ENCODE assay signal across 32 mouse cellular contexts in the genomic region with DNA sequence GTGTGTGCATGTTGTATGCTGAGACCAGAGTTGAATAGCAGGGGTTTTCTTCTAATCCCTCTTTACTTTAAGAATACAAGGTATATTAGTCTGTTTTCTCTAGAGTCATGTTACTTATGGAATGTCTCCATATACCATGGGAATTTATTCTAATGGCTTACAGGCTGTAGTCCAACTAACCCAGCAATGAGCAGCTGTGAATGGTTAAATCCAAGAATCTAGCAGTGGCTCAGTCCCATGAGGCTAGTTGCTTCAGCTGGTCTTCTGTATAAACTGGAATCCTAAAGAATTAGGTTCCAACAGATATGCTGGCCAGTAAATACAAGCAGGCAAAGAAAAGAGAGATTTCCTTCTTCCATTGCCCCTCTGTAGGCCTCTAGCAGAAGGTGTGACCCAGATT.
DNase-seq lines count a peak whose midpoint lies in the region; ATAC-seq and TF ChIP-seq lines count a peak whose summit lies in the region.
"Had no signal": no experiment of that assay in that cellular context is flagged by ENCODE, and none has a peak within 500 bp of the region (broad histone marks: within the 10 kb centered on the region; RNA-seq: fewer than 3 reads in every experiment).

No protein-coding gene starts in this region.

- H3K4me3 ChIP-seq in lung, embryonic 14.5 days (ENCODE audit: low read depth, low read length) = no peak overlapping the region
- no peak overlapping the region for H3K4me3 ChIP-seq in embryonic facial prominence, embryonic 14.5 days (ENCODE audit: low read depth, low read length)
- H3K4me3 ChIP-seq in limb, embryonic 14.5 days (replicated peaks; ENCODE audit: low read length) = no peak overlapping the region
- no peak overlapping the region for H3K4me3 ChIP-seq in kidney, embryonic 15.5 days (replicated peaks)
- H3K4me3 ChIP-seq: embryonic facial prominence, embryonic 12.5 days; forebrain, embryonic 13.5 days; gastrocnemius, adult 2 months; heart, embryonic 12.5 days; hindbrain, embryonic 13.5 days; left cerebral cortex, adult 2 months; liver, embryonic 15.5 days; neural tube, embryonic 15.5 days had no signal

- H3K4me2 ChIP-seq in lung, embryonic 14.5 days = no peak overlapping the region
- H3K4me2 ChIP-seq in embryonic facial prominence, embryonic 14.5 days (ENCODE audit: low read depth, low read length) = no peak overlapping the region
- H3K4me2 ChIP-seq in limb, embryonic 14.5 days (replicated peaks; ENCODE audit: low read depth, low read length, severe bottlenecking) = no peak overlapping the region
- no peak overlapping the region for H3K4me2 ChIP-seq in kidney, embryonic 15.5 days
- H3K4me2 ChIP-seq: embryonic facial prominence, embryonic 12.5 days; forebrain, embryonic 13.5 days; heart, embryonic 12.5 days; hindbrain, embryonic 13.5 days; liver, embryonic 15.5 days; neural tube, embryonic 15.5 days had no signal

- H3K27ac ChIP-seq in lung, embryonic 14.5 days (ENCODE audit: low read depth) = no peak overlapping the region
- peak overlapping the region; percentile 3; the same call in 1 of the 2 replicates for H3K27ac ChIP-seq in embryonic facial prominence, embryonic 14.5 days (replicated peaks; ENCODE audit: low read depth, low read length)
- H3K27ac ChIP-seq in limb, embryonic 14.5 days (replicated peaks; ENCODE audit: low read depth, low read length) = peak overlapping the region; percentile 52
- H3K27ac ChIP-seq in kidney, embryonic 15.5 days = no peak overlapping the region
- H3K27ac ChIP-seq: forebrain, embryonic 13.5 days; gastrocnemius, adult 2 months; hindbrain, embryonic 13.5 days; left cerebral cortex, adult 2 months; liver, embryonic 15.5 days; macrophage; neural tube, embryonic 15.5 days had no signal

- ATAC-seq in lung, embryonic 14.5 days (ENCODE audit: insufficient read depth) = no peak
- no peak for ATAC-seq in embryonic facial prominence, embryonic 14.5 days (ENCODE audit: low read depth)
- ATAC-seq in limb, embryonic 14.5 days (ENCODE audit: low FRiP score, low read depth) = peak; percentile 76
- no peak for ATAC-seq in kidney, embryonic 15.5 days (replicated peaks; ENCODE audit: low FRiP score)
- ATAC-seq: activated CD4-positive, CD25-positive, alpha-beta regulatory T cell, adult 4 months; forebrain, embryonic 13.5 days; lung, postnatal 0 days had no signal

- no peaks in the 10 kb centered on the region for H3K4me1 ChIP-seq in lung, embryonic 14.5 days (ENCODE audit: insufficient read depth)
- H3K4me1 ChIP-seq in embryonic facial prominence, embryonic 14.5 days (ENCODE audit: control insufficient read depth, insufficient read depth, low read length) = peaks cover 15% of the 10 kb centered on the region
- H3K4me1 ChIP-seq in limb, embryonic 14.5 days (ENCODE audit: control insufficient read depth, insufficient read depth, low read length) = peaks cover 16% of the 10 kb centered on the region
- H3K4me1 ChIP-seq in kidney, embryonic 15.5 days = peaks cover 4% of the 10 kb centered on the region
- H3K4me1 ChIP-seq: forebrain, embryonic 13.5 days; heart, embryonic 12.5 days; hindbrain, embryonic 13.5 days; liver, embryonic 15.5 days had no signal

- H3K36me3 ChIP-seq in lung, embryonic 14.5 days (ENCODE audit: insufficient read depth) = no peaks in the 10 kb centered on the region
- no peaks in the 10 kb centered on the region for H3K36me3 ChIP-seq in embryonic facial prominence, embryonic 14.5 days (ENCODE audit: control insufficient read depth, insufficient read depth, low read length)
- H3K36me3 ChIP-seq in limb, embryonic 14.5 days (ENCODE audit: control insufficient read depth, insufficient read depth, low read length) = no peaks in the 10 kb centered on the region
- no peaks in the 10 kb centered on the region for H3K36me3 ChIP-seq in kidney, embryonic 15.5 days
- H3K36me3 ChIP-seq: embryonic facial prominence, embryonic 12.5 days; heart, embryonic 12.5 days; hindbrain, embryonic 13.5 days; liver, embryonic 15.5 days; neural tube, embryonic 15.5 days had no signal

- H3K27me3 ChIP-seq in lung, embryonic 14.5 days (ENCODE audit: insufficient read depth, low read length) = no peaks in the 10 kb centered on the region
- no peaks in the 10 kb centered on the region for H3K27me3 ChIP-seq in embryonic facial prominence, embryonic 14.5 days (replicated peaks; ENCODE audit: control insufficient read depth, insufficient read depth, low read length)
- H3K27me3 ChIP-seq in limb, embryonic 14.5 days (ENCODE audit: control insufficient read depth, insufficient read depth, low read length) = no peaks in the 10 kb centered on the region
- H3K27me3 ChIP-seq in kidney, embryonic 15.5 days = no peaks in the 10 kb centered on the region
- H3K27me3 ChIP-seq: embryonic facial prominence, embryonic 12.5 days; forebrain, embryonic 13.5 days; heart, embryonic 12.5 days; hindbrain, embryonic 13.5 days; liver, embryonic 15.5 days; neural tube, embryonic 15.5 days had no signal

- H3K9me3 ChIP-seq in lung, embryonic 14.5 days (ENCODE audit: low read depth, low read length) = 0 out of 2 replicates have a peak, but pooled peaks cover 3% of the 10 kb centered on the region
- H3K9me3 ChIP-seq in embryonic facial prominence, embryonic 14.5 days (ENCODE audit: control insufficient read depth, low read length) = peaks cover 11% of the 10 kb centered on the region; the same call in 1 of the 2 replicates
- peaks cover 15% of the 10 kb centered on the region for H3K9me3 ChIP-seq in limb, embryonic 14.5 days (ENCODE audit: control insufficient read depth, low read length)
- H3K9me3 ChIP-seq in kidney, embryonic 15.5 days (replicated peaks) = no peaks in the 10 kb centered on the region
- H3K9me3 ChIP-seq: hindbrain, embryonic 13.5 days; liver, embryonic 15.5 days; neural tube, embryonic 15.5 days had no signal

- H3K9ac ChIP-seq in lung, embryonic 14.5 days = no peak overlapping the region
- no peak overlapping the region for H3K9ac ChIP-seq in embryonic facial prominence, embryonic 14.5 days (ENCODE audit: low read depth, low read length)
- H3K9ac ChIP-seq in limb, embryonic 14.5 days (ENCODE audit: low read depth, low read length, severe bottlenecking) = no peak overlapping the region
- H3K9ac ChIP-seq in kidney, embryonic 15.5 days = no peak overlapping the region
- H3K9ac ChIP-seq: embryonic facial prominence, embryonic 12.5 days; forebrain, embryonic 13.5 days; heart, embryonic 12.5 days; hindbrain, embryonic 13.5 days; liver, embryonic 15.5 days; neural tube, embryonic 15.5 days had no signal

- TF ChIP-seq POLR2A in limb, embryonic 14.5 days (IDR thresholded peaks at IDR 0.05; ENCODE audit: borderline replicate concordance, extremely low read depth, insufficient read depth, insufficient read length) = no peak

- TF ChIP-seq CTCF in lung, embryonic 14.5 days (IDR thresholded peaks at IDR 0.05; ENCODE audit: low read depth) = no peak

- peak; percentile 22 for DNase-seq in lung, embryonic 14.5 days
- no peak for DNase-seq in lung, postnatal 25 days (ENCODE audit: low spot score)
- DNase-seq in NIH3T3 (ENCODE audit: low read depth) = peak; percentile 34
- DNase-seq in embryonic facial prominence, embryonic 14.5 days (ENCODE audit: low spot score) = peak; percentile 89
- peak; percentile 93 for DNase-seq in limb, embryonic 14.5 days (ENCODE audit: low spot score)
- no peak for DNase-seq in layer of hippocampus, postnatal 36 days
- no peak for DNase-seq in frontal cortex, postnatal 10 days (ENCODE audit: low spot score in 2 of 2)
- DNase-seq: adrenal gland, adult 2 months; adrenal gland, postnatal 36 days; cerebellum, adult 18-20 months; cerebellum, postnatal 10 days; gastrocnemius, adult 2 months; gastrocnemius, postnatal 36 days; heart, adult 18-20 months; heart, postnatal 4 days; kidney, adult 18-20 months; kidney, postnatal 10 days; midbrain, embryonic 14.5 days; retina, postnatal 1 day; right cerebral cortex, postnatal 25 days; thymus, postnatal 4 days had no signal

Comparison
In these comparisons a context has a peak if more than half of its experiments do, and no peak if none do; other contexts are left out.
1. DNase-seq: peak in lung, embryonic 14.5 days (single experiment), NIH3T3 (single experiment), embryonic facial prominence, embryonic 14.5 days (single experiment) and limb, embryonic 14.5 days (single experiment); none in lung, postnatal 25 days (single experiment), layer of hippocampus, postnatal 36 days (0 of 2) and frontal cortex, postnatal 10 days (0 of 2).
2. H3K27ac ChIP-seq: peak in embryonic facial prominence, embryonic 14.5 days (single experiment) and limb, embryonic 14.5 days (single experiment); none in lung, embryonic 14.5 days (single experiment) and kidney, embryonic 15.5 days (single experiment).